Mouse (Mus musculus) megakaryocyte progenitor cell, adult 5-6 weeks (primary cell): Measurements from ENCODE around the gene As3mt. TPM values are rescaled to one million over a fixed set of nuclear protein-coding genes. Genes with fewer than 3 reads are reported as not detected.
"Not testable (repeated sequence)": the region's sequence is repeated elsewhere in the genome, so short reads cannot be mapped to it uniquely, and the experiment has no call there.

ENCODE experiments used
- ATAC-seq: replicated peaks from 2 replicates; pipeline ENCODE4 v1.8.0; 2016; ENCODE audit warnings: mild to moderate bottlenecking, moderate TSS enrichment, inconsistent platforms; ENCODE audit not compliant: poor library complexity
- total RNA-seq, 2 experiments: library from RNA; stranded (forward) in 1 of 2; stranded (reverse) in 1 of 2; fragments of 157-497, 149-512 nt in 1 of 2; fragments of 200-1000 nt in 1 of 2; gene quantifications; 2 replicates each; pipeline versions ENCODE4 v1.2.3 to v1.2.4; 2015 to 2017

As3mt gene
- total RNA-seq, 2 experiments from 2014 or later = 43.3 to 65.8 TPM

GRCm38 (mm10) chr19:46744681-46745080 is 37.4 kb downstream of the As3mt start:
- no peak for ATAC-seq

- no peak for ATAC-seq
Measured at GRCm38 (mm10) chr19:46747799-46748198, 40.5 kb downstream of the As3mt start.

- no peak for ATAC-seq
Measured at GRCm38 (mm10) chr19:46752235-46752634, 45.0 kb downstream of the As3mt start.

GRCm38 (mm10) chr19:46755066-46755465 is 47.8 kb downstream of the As3mt start:
- ATAC-seq = peak; percentile 63; the same call in 1 of the 2 replicates

GRCm38 (mm10) chr19:46756221-46756620 is 49.0 kb downstream of the As3mt start:
- ATAC-seq = no peak

- ATAC-seq = no peak
Measured at GRCm38 (mm10) chr19:46759096-46759495, 51.8 kb downstream of the As3mt start.

- ATAC-seq = not testable (repeated sequence)
Measured at GRCm38 (mm10) chr19:46759909-46760308, 52.7 kb downstream of the As3mt start.

GRCm38 (mm10) chr19:46760375-46761160 is 53.3 kb downstream of the As3mt start:
- peak; percentile 59 for ATAC-seq

- ATAC-seq = peak; percentile 84
Measured at GRCm38 (mm10) chr19:46761247-46761946, 54.1 kb downstream of the As3mt start, which contains the start of gene Cnnm2. Gene Cnnm2, plus strand, starts transcription at chr19:46761596.

GRCm38 (mm10) chr19:46761971-46762290 is 54.7 kb downstream of the As3mt start:
- ATAC-seq = no peak

GRCm38 (mm10) chr19:46762291-46762991 is 55.2 kb downstream of the As3mt start:
- ATAC-seq = no peak

- ATAC-seq = no peak
Measured at GRCm38 (mm10) chr19:46762992-46763342, 55.7 kb downstream of the As3mt start.

GRCm38 (mm10) chr19:46763356-46763755 is 56.1 kb downstream of the As3mt start:
- no peak for ATAC-seq

GRCm38 (mm10) chr19:46763932-46764762 is 56.9 kb downstream of the As3mt start:
- ATAC-seq = no peak

- ATAC-seq = no peak
Measured at GRCm38 (mm10) chr19:46764763-46765117, 57.5 kb downstream of the As3mt start.

GRCm38 (mm10) chr19:46766125-46766524 is 58.9 kb downstream of the As3mt start:
- peak; percentile 33 for ATAC-seq

- no peak for ATAC-seq
Measured at GRCm38 (mm10) chr19:46769759-46770158, 62.5 kb downstream of the As3mt start.

- ATAC-seq = no peak
Measured at GRCm38 (mm10) chr19:46771801-46772200, 64.5 kb downstream of the As3mt start.

GRCm38 (mm10) chr19:46776391-46776790 is 69.1 kb downstream of the As3mt start:
- no peak for ATAC-seq

GRCm38 (mm10) chr19:46776850-46777249 is 69.6 kb downstream of the As3mt start:
- ATAC-seq = no peak
